Mouse (Mus musculus) ovary, postnatal 36 days (tissue): Measurements from ENCODE around the gene Bmp6.

ENCODE experiments used
- DNase-seq: peaks from one replicate; pipeline ENCODE4 v3.0.0; 2022; ENCODE audit warnings: low spot score, mixed read lengths

Bmp6 gene

GRCm38 (mm10) chr13:38513921-38514320, 169.0 kb downstream of the Bmp6 start:
- no peak for DNase-seq

- DNase-seq = no peak
Observed at GRCm38 (mm10) chr13:38515431-38515830, 170.5 kb downstream of the Bmp6 start.

- DNase-seq = no peak
Observed at GRCm38 (mm10) chr13:38515845-38516244, 170.9 kb downstream of the Bmp6 start.

- DNase-seq = no peak
Observed at GRCm38 (mm10) chr13:38516582-38516981, 171.7 kb downstream of the Bmp6 start.

- DNase-seq = no peak
Observed at GRCm38 (mm10) chr13:38520299-38520698, 175.4 kb downstream of the Bmp6 start.

- DNase-seq = no peak
Observed at GRCm38 (mm10) chr13:38522056-38522654, 177.2 kb downstream of the Bmp6 start.

GRCm38 (mm10) chr13:38523231-38523630, 178.3 kb downstream of the Bmp6 start:
- DNase-seq = no peak

GRCm38 (mm10) chr13:38525261-38525660, 180.4 kb downstream of the Bmp6 start:
- DNase-seq = no peak

- no peak for DNase-seq
Observed at GRCm38 (mm10) chr13:38526116-38526515, 181.2 kb downstream of the Bmp6 start.

- no peak for DNase-seq
Observed at GRCm38 (mm10) chr13:38527041-38527796, 182.3 kb downstream of the Bmp6 start.

- peak; percentile 92 for DNase-seq
Observed at GRCm38 (mm10) chr13:38527797-38528650, 183.1 kb downstream of the Bmp6 start.

GRCm38 (mm10) chr13:38528687-38529294, 183.9 kb downstream of the Bmp6 start, which contains the start of gene Txndc5:
Gene Txndc5 (minus strand): TSS chr13:38528824.
- no peak for DNase-seq

GRCm38 (mm10) chr13:38529576-38529975, 184.7 kb downstream of the Bmp6 start:
- DNase-seq = no peak

GRCm38 (mm10) chr13:38531498-38531897, 186.6 kb downstream of the Bmp6 start:
- DNase-seq = no peak

GRCm38 (mm10) chr13:38533461-38533860, 188.6 kb downstream of the Bmp6 start:
- DNase-seq = no peak

GRCm38 (mm10) chr13:38534016-38534415, 189.1 kb downstream of the Bmp6 start:
- DNase-seq = no peak

GRCm38 (mm10) chr13:38534731-38535130, 189.8 kb downstream of the Bmp6 start:
- no peak for DNase-seq

- no peak for DNase-seq
Observed at GRCm38 (mm10) chr13:38537521-38537920, 192.6 kb downstream of the Bmp6 start.

GRCm38 (mm10) chr13:38539192-38539900, 194.4 kb downstream of the Bmp6 start:
- no peak for DNase-seq

GRCm38 (mm10) chr13:38543455-38544125, 198.7 kb downstream of the Bmp6 start:
- no peak for DNase-seq
